ENCODE assay signal across 22 mouse cellular contexts in the genomic region with DNA sequence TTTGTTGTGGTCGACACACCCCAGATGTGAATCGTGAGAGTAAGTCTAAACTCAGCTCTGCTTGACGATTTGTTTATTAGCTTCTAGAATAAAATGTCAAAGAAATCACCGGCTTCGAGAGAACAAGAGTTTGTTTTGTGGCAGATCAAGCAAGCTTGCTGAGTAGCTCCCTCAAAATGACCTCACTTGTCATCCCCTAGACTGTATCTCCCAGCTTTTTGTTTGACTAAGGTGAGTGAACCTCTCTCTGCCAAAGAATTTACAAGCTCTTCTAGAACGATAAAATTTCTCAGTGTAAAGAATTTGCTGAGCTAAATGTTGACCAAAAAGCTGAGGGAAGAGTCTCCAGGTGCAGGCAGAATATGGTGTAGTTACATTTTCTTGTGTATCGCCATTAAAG.
DNase-seq lines count a peak whose midpoint lies in the region; ATAC-seq and TF ChIP-seq lines count a peak whose summit lies in the region.
"Had no signal": no experiment of that assay in that cellular context is flagged by ENCODE, and none has a peak within 500 bp of the region (broad histone marks: within the 10 kb centered on the region; RNA-seq: fewer than 3 reads in every experiment).

No protein-coding gene starts in this region.

- no peak for TF ChIP-seq POLR2A in small intestine, adult 2 months (IDR thresholded peaks at IDR 0.05; ENCODE audit: low read depth, low read length)

- no peak for DNase-seq in intestine, embryonic 14.5 days (ENCODE audit: low spot score)
- DNase-seq in heart, adult 8-10 months (ENCODE audit: low spot score), result no peak
- DNase-seq in urinary bladder, adult 2 months (ENCODE audit: low spot score), result no peak
- no peak for DNase-seq in B cell, adult 2 months
- DNase-seq: adrenal gland, adult 2 months; adrenal gland, adult 8-10 months; adrenal gland, postnatal 10 days; adrenal gland, postnatal 14 days; adrenal gland, postnatal 25 days; adrenal gland, postnatal 36 days; cerebellum, adult 11 months; cerebellum, adult 11-12 months; cerebellum, adult 18-20 months had no signal

- ATAC-seq in intestine, embryonic 14.5 days (replicated peaks; ENCODE audit: low FRiP score, low TSS enrichment, low read depth), result 0 out of 2 replicates have a peak, but pooled peaks have one; percentile 48
- no peak for ATAC-seq in intestine, postnatal 0 days
- peak; percentile 75 for ATAC-seq in intestine, embryonic 15.5 days
- peak; percentile 55 for ATAC-seq in intestine, embryonic 16.5 days
- ATAC-seq: activated CD4-positive, CD25-positive, alpha-beta regulatory T cell, adult 4 months; CD4-positive, CD25-positive, alpha-beta regulatory T cell, adult 4 months; Patski had no signal

- 41% methylated on average over 7 of the region's 7 CpGs for WGBS in intestine, embryonic 14.5 days
- 30% methylated on average over 7 of the region's 7 CpGs for WGBS in intestine, postnatal 0 days
- 40% methylated on average over 7 of the region's 7 CpGs for WGBS in intestine, embryonic 15.5 days
- WGBS in intestine, embryonic 16.5 days, result 43% methylated on average over 7 of the region's 7 CpGs
- 22% methylated on average over 7 of the region's 7 CpGs for WGBS in small intestine, adult 2 months

- no peak overlapping the region for H3K4me2 ChIP-seq in intestine, embryonic 14.5 days (ENCODE audit: low read length)
- no peak overlapping the region for H3K4me2 ChIP-seq in intestine, postnatal 0 days (replicated peaks; ENCODE audit: low read depth)
- H3K4me2 ChIP-seq in intestine, embryonic 15.5 days (replicated peaks), result no peak overlapping the region
- H3K4me2 ChIP-seq in intestine, embryonic 16.5 days (ENCODE audit: low read depth, low read length), result 0 out of 2 replicates have a peak overlapping the region, but pooled peaks have one; percentile 11

- H3K27ac ChIP-seq in intestine, embryonic 14.5 days (ENCODE audit: low read depth), result no peak overlapping the region
- no peak overlapping the region for H3K27ac ChIP-seq in intestine, postnatal 0 days (ENCODE audit: low read depth, low read length)
- no peak overlapping the region for H3K27ac ChIP-seq in intestine, embryonic 15.5 days
- no peak overlapping the region; the same call in 1 of the 2 replicates for H3K27ac ChIP-seq in intestine, embryonic 16.5 days (ENCODE audit: low read length)
- peak overlapping the region; percentile 59 for H3K27ac ChIP-seq in small intestine, adult 2 months (ENCODE audit: insufficient read depth, low read depth, low read length)

- no peaks in the 10 kb centered on the region for H3K27me3 ChIP-seq in intestine, embryonic 14.5 days (replicated peaks; ENCODE audit: control insufficient read depth, insufficient read depth, low read length)
- H3K27me3 ChIP-seq in intestine, postnatal 0 days (replicated peaks; ENCODE audit: control insufficient read depth, insufficient read depth, low read length), result no peaks in the 10 kb centered on the region
- no peaks in the 10 kb centered on the region for H3K27me3 ChIP-seq in intestine, embryonic 15.5 days (replicated peaks)
- H3K27me3 ChIP-seq in intestine, embryonic 16.5 days (replicated peaks; ENCODE audit: control insufficient read depth, insufficient read depth, low read length), result no peaks in the 10 kb centered on the region
- no peaks in the 10 kb centered on the region for H3K27me3 ChIP-seq in small intestine, adult 2 months (ENCODE audit: control insufficient read depth, insufficient read depth, low read length)
- H3K27me3 ChIP-seq: CH12.LX, Patski had no signal

- H3K4me3 ChIP-seq in intestine, embryonic 14.5 days (ENCODE audit: low read depth, low read length), result no peak overlapping the region
- no peak overlapping the region for H3K4me3 ChIP-seq in intestine, postnatal 0 days (ENCODE audit: low read depth, low read length)
- no peak overlapping the region for H3K4me3 ChIP-seq in intestine, embryonic 15.5 days (replicated peaks)
- no peak overlapping the region for H3K4me3 ChIP-seq in intestine, embryonic 16.5 days (ENCODE audit: low read length)
- no peak overlapping the region for H3K4me3 ChIP-seq in small intestine, adult 2 months (ENCODE audit: low read depth, low read length)

- H3K9me3 ChIP-seq in intestine, embryonic 14.5 days (ENCODE audit: control insufficient read depth, low read length), result no peaks in the 10 kb centered on the region
- no peaks in the 10 kb centered on the region for H3K9me3 ChIP-seq in intestine, postnatal 0 days (ENCODE audit: control insufficient read depth)
- H3K9me3 ChIP-seq in intestine, embryonic 15.5 days, result no peaks in the 10 kb centered on the region
- H3K9me3 ChIP-seq in intestine, embryonic 16.5 days (ENCODE audit: control insufficient read depth, low read length), result no peaks in the 10 kb centered on the region

- H3K9ac ChIP-seq in intestine, embryonic 14.5 days (ENCODE audit: low read length), result no peak overlapping the region
- H3K9ac ChIP-seq in intestine, postnatal 0 days (ENCODE audit: low read depth, low read length), result no peak overlapping the region
- H3K9ac ChIP-seq in intestine, embryonic 15.5 days, result no peak overlapping the region
- no peak overlapping the region for H3K9ac ChIP-seq in intestine, embryonic 16.5 days (ENCODE audit: low read depth, low read length)

- H3K4me1 ChIP-seq in intestine, embryonic 14.5 days (replicated peaks; ENCODE audit: control insufficient read depth, insufficient read depth, low read length), result no peaks in the 10 kb centered on the region
- H3K4me1 ChIP-seq in intestine, postnatal 0 days (replicated peaks; ENCODE audit: control insufficient read depth, insufficient read depth, low read length), result 0 out of 2 replicates have a peak, but pooled peaks cover 3% of the 10 kb centered on the region
- H3K4me1 ChIP-seq in intestine, embryonic 15.5 days (replicated peaks), result no peaks in the 10 kb centered on the region
- no peaks in the 10 kb centered on the region for H3K4me1 ChIP-seq in intestine, embryonic 16.5 days (ENCODE audit: control insufficient read depth, insufficient read depth, low read length)
- H3K4me1 ChIP-seq in small intestine, adult 2 months (ENCODE audit: control insufficient read depth, insufficient read depth, insufficient read length, low read length), result peaks cover 4% of the 10 kb centered on the region; the same call in 1 of the 2 replicates

- no peak for TF ChIP-seq CTCF in intestine, postnatal 0 days (IDR thresholded peaks at IDR 0.05; ENCODE audit: low read depth)
- no peak for TF ChIP-seq CTCF in small intestine, adult 2 months (IDR thresholded peaks at IDR 0.05; ENCODE audit: extremely low read depth, insufficient read length, insufficient replicate concordance, low read depth, low read length)

- H3K36me3 ChIP-seq in intestine, embryonic 14.5 days (ENCODE audit: control insufficient read depth, insufficient read depth, low read length), result no peaks in the 10 kb centered on the region
- no peaks in the 10 kb centered on the region for H3K36me3 ChIP-seq in intestine, postnatal 0 days (ENCODE audit: control insufficient read depth, insufficient read depth)
- no peaks in the 10 kb centered on the region for H3K36me3 ChIP-seq in intestine, embryonic 15.5 days
- no peaks in the 10 kb centered on the region for H3K36me3 ChIP-seq in intestine, embryonic 16.5 days (ENCODE audit: control insufficient read depth, insufficient read depth, low read length)
- H3K36me3 ChIP-seq in small intestine, adult 2 months (ENCODE audit: control insufficient read depth, insufficient read depth, low read length), result no peaks in the 10 kb centered on the region
- H3K36me3 ChIP-seq: G1E had no signal
